Mouse (Mus musculus): Measurements from ENCODE around the gene Nsf. TPM values are rescaled to one million over a fixed set of nuclear protein-coding genes. Genes with fewer than 3 reads are reported as not detected.

Nsf gene
- total RNA-seq, 2 experiments from 2014 or later, result 44.8 to 51.1 TPM

- ATAC-seq (ENCODE audit: poor library complexity, severe bottlenecking), result no peak
Measured at GRCm38 (mm10) chr11:103942740-103943139, 11.1 kb downstream of the Nsf start.

- peak; percentile 30; the same call in 1 of the 2 replicates for ATAC-seq (ENCODE audit: poor library complexity, severe bottlenecking)
Measured at GRCm38 (mm10) chr11:103941351-103941750, 12.5 kb downstream of the Nsf start.

DNA sequence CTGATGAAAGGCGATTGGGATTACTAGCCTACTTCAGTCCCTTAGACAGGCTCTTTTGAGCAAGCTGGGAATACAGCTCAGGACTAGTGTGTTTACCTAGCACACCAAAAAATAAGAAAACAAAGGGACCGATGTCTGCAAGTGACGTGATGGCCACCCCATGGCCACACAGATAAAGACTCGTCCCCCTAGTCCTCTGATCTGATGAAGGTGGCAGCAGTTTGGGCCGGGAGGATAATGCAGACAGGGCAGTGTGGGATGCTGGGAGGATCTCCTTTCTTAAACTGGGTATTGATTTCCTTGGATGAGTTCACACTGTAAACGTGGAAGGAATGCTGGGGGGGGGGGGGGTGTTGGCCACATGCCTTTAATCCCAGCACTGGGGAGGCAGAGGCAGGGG is 13.0 kb downstream of the Nsf start:
- ATAC-seq (ENCODE audit: poor library complexity, severe bottlenecking), result no peak

GRCm38 (mm10) chr11:103937976-103938728 is 15.7 kb downstream of the Nsf start:
- no peak for ATAC-seq (ENCODE audit: poor library complexity, severe bottlenecking)

DNA sequence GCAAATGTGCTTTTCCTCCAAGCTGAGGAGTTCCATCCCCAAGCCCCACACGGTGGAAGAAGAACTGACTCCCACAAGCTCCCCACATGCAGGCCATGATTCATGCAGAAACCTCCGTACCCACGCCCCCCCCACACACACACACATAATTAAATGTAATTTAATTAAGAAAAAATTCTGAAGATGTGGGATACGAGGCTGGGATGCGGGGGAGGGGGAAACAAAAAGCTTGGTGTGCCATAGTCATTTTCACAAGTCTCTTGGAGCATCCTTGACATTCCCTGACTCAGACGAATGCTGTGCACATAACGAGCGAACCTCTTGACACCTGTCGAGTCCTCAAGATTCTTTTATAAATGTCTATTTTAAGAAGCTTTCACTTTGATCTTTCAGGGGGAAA is 16.4 kb downstream of the Nsf start:
- ATAC-seq (ENCODE audit: poor library complexity, severe bottlenecking), result no peak

GRCm38 (mm10) chr11:103935717-103936116 is 18.1 kb downstream of the Nsf start:
- ATAC-seq (ENCODE audit: poor library complexity, severe bottlenecking), result no peak

DNA sequence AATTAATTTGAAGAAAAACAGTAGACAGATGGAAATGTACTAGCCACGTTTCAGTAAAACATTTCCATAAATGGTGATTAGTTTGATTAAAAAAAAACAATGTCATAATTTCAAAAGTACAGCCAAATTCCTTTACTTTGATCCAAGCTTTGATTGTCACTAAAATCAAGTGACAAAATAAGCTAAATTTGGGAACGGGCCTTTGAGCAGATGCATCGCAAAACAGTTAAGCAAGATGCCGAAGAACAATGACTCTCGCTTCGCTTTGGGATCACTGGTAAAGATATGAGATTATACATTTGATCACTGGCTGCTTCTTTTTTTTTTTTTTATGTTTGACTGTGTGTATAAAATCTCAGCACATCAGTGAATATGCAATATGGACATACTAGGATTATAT is 20.0 kb downstream of the Nsf start:
- no peak for ATAC-seq (ENCODE audit: poor library complexity, severe bottlenecking)

DNA sequence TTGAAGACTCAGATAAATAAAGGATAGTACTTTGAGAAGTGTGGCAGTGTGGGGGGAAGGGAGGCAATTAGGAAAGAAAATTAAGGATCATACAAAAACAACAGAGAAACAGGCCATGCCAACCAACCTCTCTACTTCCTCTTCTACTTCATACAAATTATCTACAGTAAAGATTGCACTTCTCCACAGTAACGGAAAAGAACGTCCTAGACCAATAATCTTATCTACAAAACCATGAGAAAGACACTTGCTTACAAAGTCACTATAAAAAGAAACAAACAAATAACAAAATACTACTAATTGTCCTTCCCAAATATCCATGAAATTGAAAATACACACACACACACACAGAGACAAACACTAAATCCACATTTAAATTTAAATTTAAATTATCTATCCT is 29.9 kb downstream of the Nsf start:
- ATAC-seq (ENCODE audit: poor library complexity, severe bottlenecking), result no peak

GRCm38 (mm10) chr11:103923272-103923671 is 30.6 kb downstream of the Nsf start:
- ATAC-seq (ENCODE audit: poor library complexity, severe bottlenecking), result no peak

- ATAC-seq (ENCODE audit: poor library complexity, severe bottlenecking), result no peak
Measured at GRCm38 (mm10) chr11:103922812-103923211, 31.0 kb downstream of the Nsf start.

DNA sequence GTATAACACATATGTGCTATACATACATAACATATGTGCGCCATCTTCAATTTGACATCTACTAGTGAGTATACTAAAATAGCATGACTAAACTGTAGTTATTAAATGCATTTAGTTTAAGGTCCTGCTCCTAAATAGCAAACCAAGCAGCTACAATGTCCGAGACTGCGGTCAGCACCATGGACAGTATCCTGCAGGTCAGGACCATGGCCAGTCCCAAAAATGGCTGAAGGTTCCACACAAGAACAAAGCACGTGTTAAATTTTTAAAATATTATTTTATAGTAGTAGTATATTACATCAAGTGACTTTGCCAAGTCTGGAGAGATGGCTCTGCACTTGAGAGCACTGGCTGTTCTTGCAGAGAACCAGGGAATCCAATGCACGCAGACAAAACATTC is 33.2 kb downstream of the Nsf start:
- ATAC-seq (ENCODE audit: poor library complexity, severe bottlenecking), result no peak

DNA sequence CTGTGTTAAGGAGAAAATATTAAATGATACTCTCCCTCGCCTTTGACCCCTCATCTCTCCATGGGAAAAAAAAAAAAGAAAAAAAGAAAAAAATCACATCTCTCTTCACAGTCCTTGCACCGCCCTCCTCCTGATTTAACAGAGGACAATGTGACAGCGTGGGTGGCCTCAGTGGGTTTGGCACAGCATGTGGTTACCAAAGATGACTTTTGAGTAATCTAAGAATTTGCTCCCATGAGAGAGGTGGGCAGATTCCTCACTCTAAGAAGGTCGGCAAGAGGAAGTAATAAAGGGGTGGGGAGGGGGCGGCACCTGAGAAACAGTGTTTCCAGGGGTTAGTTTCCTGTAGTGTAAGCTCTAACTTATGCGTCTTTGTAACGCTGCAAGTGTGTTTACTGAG is 37.0 kb downstream of the Nsf start:
- no peak for ATAC-seq (ENCODE audit: poor library complexity, severe bottlenecking)

DNA sequence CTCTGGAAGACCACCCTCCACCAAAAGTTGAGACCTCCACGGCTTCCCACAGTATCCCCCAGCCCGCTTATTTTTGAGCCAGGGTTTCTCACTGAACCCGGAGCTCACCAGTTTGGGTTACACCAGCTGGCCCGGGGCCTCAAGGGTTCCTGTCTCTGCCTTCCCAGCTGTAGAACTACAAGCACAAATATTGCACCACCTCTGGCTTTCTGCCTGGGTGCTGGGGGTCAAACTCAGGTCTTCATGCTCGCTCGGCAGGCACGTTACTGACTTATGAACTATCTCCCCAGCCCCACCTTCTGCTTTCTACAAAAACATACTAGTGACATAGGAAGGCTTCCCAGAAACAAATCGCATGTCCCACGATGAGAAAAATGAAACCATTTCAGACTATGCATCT is 38.2 kb downstream of the Nsf start:
- ATAC-seq (ENCODE audit: poor library complexity, severe bottlenecking), result no peak

DNA sequence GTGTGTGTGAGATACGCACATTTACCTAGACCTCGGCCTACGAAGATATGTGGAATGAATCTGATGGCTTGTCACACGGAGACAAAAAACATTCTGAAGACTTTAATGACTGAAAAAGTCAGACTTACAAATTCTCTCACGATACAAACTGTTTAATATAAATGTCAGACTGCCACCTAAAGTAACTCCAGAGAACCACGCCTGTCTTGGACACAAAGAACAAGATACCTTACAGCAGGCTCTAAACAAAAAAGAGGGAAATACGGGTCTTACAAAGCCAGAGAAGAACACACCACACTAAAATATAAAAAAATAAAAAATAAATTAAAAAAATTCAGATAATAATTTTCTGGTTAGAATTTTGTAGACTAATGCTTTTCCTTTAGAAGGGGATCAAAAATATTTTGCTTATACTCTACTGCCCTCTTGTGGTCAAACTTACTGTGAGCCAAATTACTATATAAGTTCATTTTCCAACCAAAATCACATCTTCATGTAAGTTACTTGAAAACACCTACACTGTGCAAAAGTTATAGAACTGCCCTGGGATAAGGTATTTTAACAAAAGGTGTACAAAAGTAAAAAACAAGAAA is 42.8 kb downstream of the Nsf start:
- ATAC-seq (ENCODE audit: poor library complexity, severe bottlenecking), result no peak

- no peak for ATAC-seq (ENCODE audit: poor library complexity, severe bottlenecking)
Measured at GRCm38 (mm10) chr11:103910531-103910930, 43.3 kb downstream of the Nsf start.

DNA sequence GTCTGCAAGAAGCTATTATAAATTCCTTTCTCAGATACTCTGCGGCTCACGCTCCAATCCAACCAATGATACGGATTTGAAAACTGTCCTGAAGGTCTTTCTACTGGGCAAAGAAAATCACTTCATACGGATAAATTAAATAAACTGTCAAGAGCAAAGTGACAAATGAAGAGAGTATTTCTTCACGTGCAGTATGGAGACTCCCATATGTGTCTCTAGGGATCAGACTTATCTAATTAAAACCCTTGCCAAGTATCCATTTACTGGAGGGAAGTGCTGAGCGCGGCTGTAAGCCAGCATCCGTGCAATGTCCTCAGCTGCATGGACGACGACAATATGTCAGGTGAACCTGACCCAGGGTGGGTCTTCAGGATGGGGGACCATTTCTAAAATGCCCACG is 44.0 kb downstream of the Nsf start:
- no peak for ATAC-seq (ENCODE audit: poor library complexity, severe bottlenecking)

DNA sequence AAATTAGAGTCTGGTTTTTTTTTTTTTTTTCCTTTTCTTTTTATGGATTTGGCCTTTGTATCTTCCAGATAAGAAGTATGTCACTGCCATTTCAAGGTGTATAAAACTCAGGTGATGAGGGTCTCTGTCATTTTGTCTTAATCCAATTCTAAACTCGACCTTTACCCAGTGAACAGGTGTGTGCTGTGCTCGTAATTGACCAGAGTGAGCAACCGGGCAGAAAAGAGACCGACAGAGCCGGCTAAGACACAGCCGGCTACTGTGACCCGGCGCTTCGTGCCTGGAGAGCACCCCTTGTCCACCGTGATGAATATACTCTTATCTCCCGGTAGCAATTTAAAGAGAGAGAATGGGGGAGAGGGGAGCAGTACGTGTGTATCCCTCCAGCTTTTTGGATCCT is 44.5 kb downstream of the Nsf start:
- ATAC-seq (ENCODE audit: poor library complexity, severe bottlenecking), result no peak

DNA sequence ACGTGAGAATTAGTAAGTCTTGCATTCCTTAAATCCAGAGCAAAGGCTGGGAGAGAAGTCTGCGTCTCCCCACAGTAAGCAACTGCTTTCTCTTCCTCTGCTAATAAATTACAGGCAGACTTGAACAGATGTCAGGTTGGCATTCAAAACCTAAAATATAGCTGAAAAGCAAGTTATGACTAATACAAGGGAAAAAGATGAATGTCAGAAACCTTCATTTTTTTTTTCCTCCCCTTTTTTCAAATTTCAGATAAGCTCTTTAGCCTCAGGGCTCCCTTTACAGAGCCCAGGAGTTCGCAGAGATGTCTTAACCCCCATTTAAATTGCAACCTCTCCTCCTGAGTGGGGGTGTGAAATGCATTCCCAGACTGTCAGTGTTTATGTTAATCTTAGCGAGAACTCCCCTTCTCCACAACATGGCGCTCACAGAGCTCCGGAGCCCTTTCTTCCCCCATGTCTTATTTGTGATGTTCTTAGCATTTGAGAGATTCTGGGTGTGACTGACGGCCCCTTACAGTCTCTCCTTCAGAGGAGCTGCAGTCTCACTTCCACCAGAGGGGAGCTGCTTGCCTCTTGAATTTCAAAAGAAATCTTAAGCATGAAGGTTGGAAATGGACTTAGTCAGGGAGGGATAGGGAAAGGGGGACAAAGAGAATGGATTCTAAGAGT is 47.7 kb downstream of the Nsf start:
- no peak for ATAC-seq (ENCODE audit: poor library complexity, severe bottlenecking)

DNA sequence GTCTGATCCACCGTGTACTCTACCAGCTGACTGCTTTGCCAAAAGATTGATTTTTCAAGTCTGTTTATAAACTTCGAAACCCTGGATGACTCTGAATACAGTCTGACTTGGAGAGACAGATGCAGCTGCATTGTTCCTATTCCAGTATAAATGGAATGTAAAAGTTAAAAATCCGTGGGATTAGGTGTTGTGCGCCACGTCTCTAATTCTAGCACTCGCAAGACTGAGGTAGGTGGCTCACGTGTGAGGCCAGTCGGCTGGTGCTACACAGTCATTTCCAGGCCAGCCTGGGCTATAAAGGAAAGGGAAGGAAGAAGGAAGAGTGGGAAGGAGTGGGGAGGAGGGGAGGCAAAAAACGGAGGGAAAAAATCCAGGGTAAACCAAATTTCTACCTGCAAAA is 48.4 kb downstream of the Nsf start:
- no peak for ATAC-seq (ENCODE audit: poor library complexity, severe bottlenecking)

DNA sequence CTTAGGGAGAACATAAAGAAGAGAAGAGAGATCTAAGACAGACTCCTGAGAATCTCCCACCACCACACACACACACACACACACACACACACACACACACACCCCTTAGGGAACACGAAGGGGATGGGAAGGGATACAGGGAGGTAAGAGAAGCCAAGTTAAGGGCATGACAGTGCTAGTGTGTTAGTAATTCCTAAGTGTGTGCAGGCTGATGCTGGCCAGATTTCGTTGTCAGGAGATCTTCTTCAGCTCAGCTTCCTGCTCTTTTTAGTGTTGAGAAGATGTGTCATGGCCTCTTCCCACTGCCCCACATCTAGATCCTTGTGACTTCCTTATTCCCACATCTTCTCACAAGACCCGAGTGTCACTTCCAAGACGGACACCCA is 52.3 kb downstream of the Nsf start:
- ATAC-seq (ENCODE audit: poor library complexity, severe bottlenecking), result no peak

- ATAC-seq (ENCODE audit: poor library complexity, severe bottlenecking), result no peak
Measured at GRCm38 (mm10) chr11:103900803-103901580, 52.9 kb downstream of the Nsf start.
